Mouse (Mus musculus) liver, postnatal 0 days (tissue): ENCODE measurements around the gene Rere.

ENCODE experiments used
- CTCF ChIP-seq: sonication (generic); IDR thresholded peaks from 2 replicates; pipeline ENCODE4 v1.5.1; 2016; ENCODE audit warnings: antibody characterized with exemption, low read depth
- EP300 ChIP-seq: IDR thresholded peaks from 2 replicates; pipeline ENCODE4 v1.6.1; 2016; ENCODE audit warnings: antibody characterized with exemption, low read depth, mild to moderate bottlenecking

GRCm38 (mm10) chr4:150260111-150260510, 21.3 kb upstream of the Rere start:
- TF ChIP-seq EP300, result no peak
- TF ChIP-seq CTCF, result no peak
